Mouse (Mus musculus): ENCODE measurements around the gene Ggact.

DNA sequence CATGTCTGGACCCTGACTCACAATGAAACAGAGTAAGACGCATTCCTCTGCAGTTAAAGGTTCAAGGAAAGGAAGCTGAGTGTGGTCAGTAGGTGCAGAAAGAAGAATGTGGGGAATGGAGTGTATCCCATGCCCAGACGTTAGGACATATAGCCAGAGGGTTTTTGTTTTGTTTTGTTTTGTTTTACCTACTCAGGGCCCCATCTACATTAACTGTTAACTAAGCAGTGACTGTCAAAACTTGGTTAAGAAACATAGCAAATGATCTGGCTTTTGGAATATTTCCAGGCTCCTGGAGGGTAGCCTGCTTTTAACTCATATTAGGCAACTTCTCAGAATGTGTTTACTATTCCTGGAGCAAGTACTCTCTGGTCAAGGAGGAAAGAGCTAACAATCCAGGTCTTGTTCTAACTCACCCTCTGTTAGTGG lies 9.6 kb downstream of the Ggact start:
- TF ChIP-seq GATA1 (IDR thresholded peaks at IDR 0.05; ENCODE audit: borderline replicate concordance, low read length), result no peak
- TF ChIP-seq FLI1 (IDR thresholded peaks at IDR 0.05; ENCODE audit: low read length), result no peak
